Mouse (Mus musculus) forebrain, embryonic 14.5 days (tissue): ENCODE data around the gene Gm14406. TPM values are rescaled to one million over a fixed set of nuclear protein-coding genes. Genes with fewer than 3 reads are reported as not detected.

ENCODE experiments used
- ATAC-seq: fragments of 200-750 bp; cut with Nextera tagmentation; 2 replicates; pipeline ENCODE4 v1.8.0; 2017; ENCODE audit warnings: mild to moderate bottlenecking, moderate library complexity
- DNase-seq: peaks from one replicate; pipeline ENCODE4 v3.0.0-alpha.2; 2015; ENCODE audit warnings: low spot score
- H3K27ac ChIP-seq: fragments of 300-500 bp; sonication (generic); 2 replicates; pipeline ENCODE4 v1.5.1; 2014; ENCODE audit warnings: low read depth, mild to moderate bottlenecking, control low read depth, low read length, moderate library complexity
- H3K27me3 ChIP-seq: fragments of 300-500 bp; sonication (generic); replicated peaks from 2 replicates; pipeline ENCODE4 v1.6.1; 2014; ENCODE audit warnings: low read length, control low read depth, mixed read lengths; ENCODE audit not compliant: control insufficient read depth, insufficient read depth
- H3K36me3 ChIP-seq: fragments of 300-500 bp; sonication (generic); 2 replicates; pipeline ENCODE4 v1.6.1; 2014; ENCODE audit warnings: low read length, control low read depth; ENCODE audit not compliant: control insufficient read depth, insufficient read depth
- H3K4me1 ChIP-seq: fragments of 300-500 bp; sonication (generic); 2 replicates; pipeline ENCODE4 v1.6.1; 2014; ENCODE audit warnings: antibody characterized with exemption, low read length, control low read depth; ENCODE audit not compliant: control insufficient read depth, insufficient read depth
- H3K4me2 ChIP-seq: fragments of 300-500 bp; sonication (generic); 2 replicates; pipeline ENCODE4 v1.6.1; 2014; ENCODE audit warnings: mild to moderate bottlenecking, control low read depth, low read length
- H3K4me3 ChIP-seq: fragments of 300-500 bp; sonication (generic); 2 replicates; pipeline ENCODE4 v1.5.1; 2014; ENCODE audit warnings: low read depth, low read length, control low read depth
- H3K9ac ChIP-seq: fragments of 300-500 bp; sonication (generic); 2 replicates; pipeline ENCODE4 v1.6.1; 2014; ENCODE audit warnings: mild to moderate bottlenecking, low read length, control low read depth, moderate library complexity
- H3K9me3 ChIP-seq: fragments of 300-500 bp; sonication (generic); replicated peaks from 2 replicates; pipeline ENCODE4 v1.6.1; 2016; ENCODE audit warnings: low read length, control low read depth, mixed read lengths; ENCODE audit not compliant: control insufficient read depth
- WGBS: fragments of 180-500 bp; shearing (Covaris S2); extraction: QIAGEN DNeasy Blood & Tissue Kit; methylation state at CpG from one replicate; pipeline ENCODE4 v1.1.7; 2014; 5-methylcytosine and 5-hydroxymethylcytosine counted together
- polyA plus RNA-seq: library from polyadenylated mRNA; unstranded; fragments of >200 nt; fragmentation: Nextera tagmentation; extraction: Ambion mirVana; gene quantifications from 2 replicates; pipeline ENCODE4 v1.2.1, GENCODE M21; 2014

Gene Gm14406
- polyA plus RNA-seq, 1 experiment from 2014 or later, result not detected

- DNase-seq (no peak), ATAC-seq (no peak)
- Histone ChIP-seq H3K27ac (no peak overlapping the region), H3K9me3 (no peaks in the 10 kb centered on the region; the same call in 1 of the 2 replicates), H3K9ac (no peak overlapping the region), H3K27me3 (no peaks in the 10 kb centered on the region), H3K4me1 (no peaks in the 10 kb centered on the region), H3K36me3 (no peaks in the 10 kb centered on the region), H3K4me3 (no peak overlapping the region), H3K4me2 (no peak overlapping the region)
- 91% methylated on average over 20 of the region's 20 CpGs for WGBS
Measured at GRCm38 (mm10) chr2:177523061-177523460, 54.9 kb downstream of the Gm14406 start.

GRCm38 (mm10) chr2:177520035-177520434, 58.0 kb downstream of the Gm14406 start:
- H3K4me2 ChIP-seq, result no peak overlapping the region
- no peak for DNase-seq
- H3K9ac ChIP-seq, result no peak overlapping the region
- no peak for ATAC-seq
- H3K4me3 ChIP-seq, result no peak overlapping the region
- no peak overlapping the region for H3K27ac ChIP-seq
- no peaks in the 10 kb centered on the region for H3K4me1 ChIP-seq
- no peaks in the 10 kb centered on the region for H3K27me3 ChIP-seq
- 82% methylated on average over 8 of the region's 8 CpGs for WGBS
- no peaks in the 10 kb centered on the region for H3K36me3 ChIP-seq
- H3K9me3 ChIP-seq, result no peaks in the 10 kb centered on the region; the same call in 1 of the 2 replicates

Other genes with a start within 250 kb of the Gm14406 start
- gene Gm14418, start 179.9 kb downstream of the Gm14406 start, polyA plus RNA-seq, result 11.9 and 12.0 TPM in 2 replicates
- 7.6 and 9.0 TPM in 2 replicates for gene Zfp970, start 113.5 kb downstream of the Gm14406 start, polyA plus RNA-seq
- 3.3 and 4.2 TPM in 2 replicates for gene Gm14403, start 80.0 kb downstream of the Gm14406 start, polyA plus RNA-seq
- 7.9 and 11.8 TPM in 2 replicates for gene Gm14322, start 181.1 kb upstream of the Gm14406 start, polyA plus RNA-seq